Mouse (Mus musculus) mesoderm, embryonic 11.5 days (tissue): ENCODE data around the gene Wnt3.

Experiments used
- DNase-seq: peaks from one replicate; pipeline ENCODE4 v3.0.0-alpha.2; 2012; ENCODE audit warnings: low read depth, low spot score

The Wnt3 gene

DNA sequence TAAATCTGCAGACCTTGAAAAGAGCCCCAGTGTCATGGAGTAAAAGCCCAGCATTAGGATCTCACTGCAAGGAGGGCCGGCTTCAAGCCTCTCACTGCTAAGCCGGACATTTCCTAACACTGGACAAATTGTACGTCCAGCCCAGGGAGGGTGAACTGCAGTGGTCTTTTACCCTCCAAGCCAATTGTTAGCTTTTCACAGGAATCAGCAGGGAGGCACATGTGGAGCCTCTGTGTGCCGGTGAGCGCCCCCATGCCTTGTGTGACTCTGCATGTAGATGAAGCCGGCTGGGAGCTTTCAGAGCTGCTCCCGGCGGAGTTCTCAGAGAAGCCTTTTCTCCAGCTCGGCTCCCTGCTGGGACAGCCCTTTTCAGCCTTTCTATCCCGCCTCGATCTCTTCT is 66.9 kb downstream of the Wnt3 start:
- DNase-seq, result peak; percentile 80

GRCm38 (mm10) chr11:103848287-103848686 is 74.3 kb downstream of the Wnt3 start:
- no peak for DNase-seq

GRCm38 (mm10) chr11:103852590-103853283 is 78.8 kb downstream of the Wnt3 start:
- DNase-seq, result no peak

DNA sequence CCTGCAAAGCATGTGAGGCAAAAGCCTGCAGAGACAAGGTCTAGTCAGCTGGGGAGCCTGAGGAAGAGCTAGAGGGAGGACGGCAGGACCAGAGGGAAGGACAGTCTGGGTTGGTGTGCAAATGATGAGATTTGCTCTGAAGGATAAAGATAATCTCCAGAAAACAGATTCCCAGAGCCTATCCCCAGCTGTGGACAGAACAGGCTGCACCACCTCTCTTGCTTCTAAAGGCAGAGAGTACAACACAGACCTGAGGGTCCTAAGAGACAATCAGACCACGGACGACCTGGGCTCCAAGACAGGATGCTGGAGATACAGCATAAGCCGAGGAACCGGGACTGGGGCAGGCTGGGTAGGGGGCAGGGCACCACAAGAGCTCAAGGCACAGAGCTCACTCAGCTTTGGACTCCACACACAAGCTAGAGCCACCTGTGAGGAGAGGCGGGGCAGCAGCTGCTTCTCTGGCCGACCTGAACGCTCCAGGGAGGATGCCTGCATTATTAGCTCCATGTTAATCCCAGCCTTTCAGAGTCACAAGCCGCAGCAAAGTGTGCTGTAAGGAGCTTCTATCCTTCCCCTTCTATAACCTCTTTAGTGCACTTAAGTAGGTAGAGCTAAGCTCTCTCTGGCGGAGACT is 79.5 kb downstream of the Wnt3 start:
- DNase-seq, result no peak

DNA sequence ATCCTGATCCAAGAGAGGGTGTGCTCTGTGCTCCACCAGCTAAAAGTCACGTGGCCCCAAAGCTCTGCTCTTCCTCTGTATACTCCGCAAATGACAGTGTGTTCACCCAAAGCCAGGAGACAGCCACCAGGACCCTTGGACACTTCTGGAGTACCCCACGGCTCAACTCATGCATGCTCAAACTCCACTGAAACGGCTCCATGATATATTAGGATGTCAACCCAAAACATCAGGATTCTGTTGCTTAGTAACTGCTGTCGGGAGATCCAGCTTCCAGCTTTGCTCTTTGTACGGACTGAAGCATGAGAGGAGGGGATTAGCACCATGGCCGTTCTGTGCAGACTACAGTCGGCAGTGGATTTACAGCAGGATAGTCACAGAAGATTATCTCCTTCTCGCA is 80.3 kb downstream of the Wnt3 start:
- DNase-seq, result peak; percentile 48

DNA sequence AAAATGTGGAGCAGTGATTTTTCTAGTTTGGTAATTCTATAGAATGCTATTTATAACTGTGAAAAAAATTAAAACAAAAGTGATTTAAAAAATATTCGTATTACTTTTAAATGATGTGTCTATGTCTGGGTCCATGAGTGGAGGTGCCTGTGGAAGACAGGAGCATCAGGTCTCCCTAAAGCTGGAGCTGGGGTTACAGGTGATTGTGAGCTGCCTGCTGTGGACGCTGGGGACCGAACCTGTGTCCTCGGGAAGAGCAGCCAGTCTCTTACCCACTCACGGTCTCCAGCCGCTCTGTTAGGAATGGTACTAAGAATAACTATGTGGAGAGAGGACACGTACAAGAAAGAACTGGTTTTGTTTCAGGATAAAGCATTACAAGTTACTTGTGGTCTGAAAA is 82.7 kb downstream of the Wnt3 start:
- no peak for DNase-seq

- no peak for DNase-seq
Observed at GRCm38 (mm10) chr11:103858760-103859159, 84.8 kb downstream of the Wnt3 start.

DNA sequence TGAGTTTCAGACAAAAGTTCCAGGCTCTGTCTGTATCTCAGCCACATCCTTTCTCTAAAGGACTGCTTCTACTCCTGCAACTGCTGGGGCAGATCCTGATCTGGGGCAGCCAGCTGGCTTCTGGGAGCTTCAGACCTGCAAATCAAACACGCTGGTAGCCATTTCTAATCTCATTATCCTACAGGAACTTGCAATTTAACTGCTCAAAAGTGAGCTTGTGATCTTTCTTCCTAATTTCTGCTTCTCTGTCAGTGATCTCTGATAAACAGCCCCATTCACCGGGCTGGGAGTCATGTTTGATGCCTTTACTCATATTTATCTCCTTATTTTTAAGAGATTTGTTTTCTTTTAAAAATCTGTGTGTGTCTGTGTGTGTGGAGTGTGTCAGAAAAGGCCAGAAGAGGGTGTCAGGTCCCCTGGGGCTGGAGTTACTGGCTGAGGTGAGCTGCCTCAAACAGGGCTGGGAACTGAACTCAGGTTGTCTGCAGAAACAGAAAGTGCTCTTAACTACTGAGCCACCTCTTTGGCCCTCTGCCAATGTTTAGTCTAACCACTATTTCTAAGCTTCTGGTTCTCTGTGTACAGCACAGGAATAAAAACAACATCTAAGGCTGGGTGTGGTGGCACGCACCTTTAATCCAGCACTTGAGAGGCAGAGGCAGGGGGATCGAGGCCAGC is 86.1 kb downstream of the Wnt3 start:
- DNase-seq, result no peak

DNA sequence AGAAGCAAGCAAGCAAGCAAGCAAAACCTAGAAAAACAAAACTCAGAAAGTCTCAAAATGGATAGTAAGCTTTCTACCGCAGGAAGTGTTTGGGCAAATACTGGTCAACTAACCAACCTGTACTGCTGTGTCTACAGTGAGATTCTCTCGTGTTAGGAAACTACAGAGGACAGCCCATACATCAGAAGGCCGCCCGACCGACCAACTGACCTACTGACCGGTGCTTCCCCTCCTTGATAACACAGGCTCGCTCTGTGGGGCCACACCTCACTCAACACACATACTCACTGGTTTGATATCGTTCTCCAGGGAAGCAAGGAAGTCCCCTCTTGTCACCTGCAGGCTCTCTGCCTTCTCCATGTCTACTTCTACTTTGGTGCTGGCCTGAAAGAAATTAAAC is 89.0 kb downstream of the Wnt3 start:
- DNase-seq, result no peak

DNA sequence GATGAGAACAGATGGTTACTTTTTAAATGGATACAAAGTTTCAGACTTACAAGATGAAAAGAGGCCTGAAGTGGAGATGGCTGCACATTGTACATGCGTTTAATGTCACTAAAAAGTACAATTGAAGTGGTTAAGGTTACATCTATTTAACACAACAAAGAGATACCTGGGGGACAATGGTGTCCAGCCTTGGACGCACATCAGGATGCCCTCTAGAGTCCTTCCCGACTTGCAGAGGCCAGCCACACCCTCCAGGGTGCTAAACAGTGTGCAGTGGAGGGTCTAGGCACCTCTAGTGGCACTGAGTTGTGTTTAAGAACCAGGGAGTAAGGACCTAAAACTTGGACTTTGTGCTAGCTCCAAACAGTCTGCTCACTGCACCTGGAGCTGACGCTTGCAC is 90.5 kb downstream of the Wnt3 start:
- no peak for DNase-seq

GRCm38 (mm10) chr11:103865346-103865745 is 91.4 kb downstream of the Wnt3 start:
- no peak for DNase-seq
